Mouse (Mus musculus) lung, embryonic 15.5 days (tissue): Measurements from ENCODE around the gene Parvb. TPM values are rescaled to one million over a fixed set of nuclear protein-coding genes. Genes with fewer than 3 reads are reported as not detected.

Experiments
- ATAC-seq: fragments of 200-750 bp; cut with Nextera tagmentation; 2 replicates; pipeline ENCODE4 v1.8.0; 2017; ENCODE audit warnings: moderate number of reproducible peaks, borderline replicate concordance; ENCODE audit not compliant: low FRiP score, low TSS enrichment; ENCODE audit errors: extremely low read depth
- H3K27ac ChIP-seq: fragments of 300-500 bp; sonication (generic); 2 replicates; pipeline ENCODE4 v1.5.1; 2015; ENCODE audit warnings: moderate library complexity, mild to moderate bottlenecking, inconsistent platforms
- H3K27me3 ChIP-seq: fragments of 300-500 bp; sonication (generic); 2 replicates; pipeline ENCODE4 v1.6.1; 2015; ENCODE audit warnings: inconsistent platforms
- H3K36me3 ChIP-seq: fragments of 300-500 bp; sonication (generic); 2 replicates; pipeline ENCODE4 v1.6.1; 2015; ENCODE audit warnings: inconsistent platforms
- H3K4me1 ChIP-seq: fragments of 300-500 bp; sonication (generic); 2 replicates; pipeline ENCODE4 v1.6.1; 2015; ENCODE audit warnings: inconsistent platforms
- H3K4me2 ChIP-seq: fragments of 300-500 bp; sonication (generic); 2 replicates; pipeline ENCODE4 v1.6.1; 2015; ENCODE audit warnings: inconsistent platforms, mild to moderate bottlenecking, moderate library complexity
- H3K4me3 ChIP-seq: fragments of 300-500 bp; sonication (generic); 2 replicates; pipeline ENCODE4 v1.5.1; 2015; ENCODE audit warnings: mild to moderate bottlenecking, inconsistent platforms
- H3K9ac ChIP-seq: fragments of 300-500 bp; sonication (generic); 2 replicates; pipeline ENCODE4 v1.6.1; 2015; ENCODE audit warnings: inconsistent platforms
- H3K9me3 ChIP-seq: fragments of 300-500 bp; sonication (generic); 2 replicates; pipeline ENCODE4 v1.6.1; 2016; ENCODE audit warnings: inconsistent platforms
- WGBS: fragments of 180-500 bp; shearing (Covaris S2); methylation state at CpG from one replicate; pipeline ENCODE4 v1.1.7; 2015; 5-methylcytosine and 5-hydroxymethylcytosine counted together
- polyA plus RNA-seq: library from polyadenylated mRNA; unstranded; fragments of >200 nt; fragmentation: Nextera tagmentation; extraction: Ambion mirVana; gene quantifications from 2 replicates; pipeline ENCODE4 v1.2.1, GENCODE M21; 2015

Parvb gene
- polyA plus RNA-seq, 1 experiment from 2014 or later: 4.6 TPM

- Histone ChIP-seq H3K4me2 (no peak overlapping the region), H3K9me3 (no peaks in the 10 kb centered on the region), H3K27ac (no peak overlapping the region), H3K27me3 (no peaks in the 10 kb centered on the region), H3K36me3 (no peaks in the 10 kb centered on the region), H3K4me3 (no peak overlapping the region), H3K4me1 (peaks cover 17% of the 10 kb centered on the region), H3K9ac (no peak overlapping the region)
- ATAC-seq: no peak
- 91% methylated on average over 4 of the region's 4 CpGs for WGBS
Measured at GRCm38 (mm10) chr15:84348769-84349168, 116.9 kb downstream of the Parvb start.

- Histone ChIP-seq H3K4me2 (no peak overlapping the region), H3K9me3 (no peaks in the 10 kb centered on the region), H3K4me3 (no peak overlapping the region), H3K27me3 (no peaks in the 10 kb centered on the region), H3K36me3 (no peaks in the 10 kb centered on the region), H3K9ac (no peak overlapping the region), H3K4me1 (peaks cover 17% of the 10 kb centered on the region), H3K27ac (no peak overlapping the region)
- no peak for ATAC-seq
- 36% methylated on average over 14 of the region's 14 CpGs for WGBS
Measured at GRCm38 (mm10) chr15:84349915-84350738, 118.3 kb downstream of the Parvb start.

DNA sequence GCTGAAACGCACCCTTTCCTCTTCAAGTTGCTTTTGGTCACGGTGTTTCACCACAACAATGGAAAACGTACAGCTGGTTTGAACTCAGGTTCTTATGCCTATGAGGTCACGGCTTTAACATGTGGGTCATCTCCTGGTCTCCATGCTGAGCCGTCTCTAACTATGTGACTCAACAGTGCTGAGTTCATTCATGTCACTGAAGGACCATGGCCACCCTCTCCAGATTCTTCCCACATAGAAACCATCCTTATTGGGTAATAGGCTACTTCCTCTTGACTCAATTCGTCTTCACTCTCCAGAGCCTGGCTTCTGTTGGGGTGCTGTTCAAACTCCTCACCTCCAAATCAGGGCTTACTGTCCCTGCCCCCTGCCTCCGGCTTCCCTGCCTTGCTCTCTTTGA, 119.5 kb downstream of the Parvb start:
- Histone ChIP-seq H3K4me3 (no peak overlapping the region), H3K4me1 (peaks cover 17% of the 10 kb centered on the region), H3K9me3 (no peaks in the 10 kb centered on the region), H3K4me2 (no peak overlapping the region), H3K27me3 (no peaks in the 10 kb centered on the region), H3K9ac (no peak overlapping the region), H3K36me3 (no peaks in the 10 kb centered on the region), H3K27ac (peak overlapping the region; percentile 56)
- 75% methylated on average over 7 of the region's 7 CpGs for WGBS
- no peak for ATAC-seq

GRCm38 (mm10) chr15:84351915-84352844, 120.3 kb downstream of the Parvb start:
- no peak overlapping the region for H3K4me2 ChIP-seq
- no peaks in the 10 kb centered on the region for H3K27me3 ChIP-seq
- peak overlapping the region; percentile 56 for H3K27ac ChIP-seq
- 40% methylated on average over 21 of the region's 21 CpGs for WGBS
- no peak overlapping the region for H3K9ac ChIP-seq
- H3K36me3 ChIP-seq: no peaks in the 10 kb centered on the region
- no peaks in the 10 kb centered on the region for H3K9me3 ChIP-seq
- H3K4me3 ChIP-seq: no peak overlapping the region
- ATAC-seq: peak; percentile 70
- peaks cover 17% of the 10 kb centered on the region for H3K4me1 ChIP-seq

DNA sequence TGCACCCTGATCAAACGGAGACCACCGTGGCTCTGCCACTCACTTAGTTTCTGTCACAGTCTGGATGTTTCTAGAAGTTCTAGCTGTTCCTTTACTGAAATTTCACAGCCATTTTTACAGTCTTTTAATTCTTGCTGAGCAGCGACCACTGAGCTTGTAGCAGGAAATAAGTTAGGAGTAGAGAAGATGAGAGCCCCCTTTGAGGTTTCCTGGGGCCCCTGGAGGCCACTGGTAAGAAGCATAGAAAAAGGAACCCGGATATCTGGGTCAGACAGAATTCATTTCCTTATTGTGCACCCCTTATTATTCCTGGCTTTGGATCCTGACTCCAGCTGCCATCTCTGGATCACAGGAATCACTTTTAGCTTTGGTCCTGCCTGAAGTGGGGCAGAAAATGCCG, 123.2 kb downstream of the Parvb start:
- Histone ChIP-seq H3K9ac (no peak overlapping the region), H3K4me3 (no peak overlapping the region), H3K4me2 (no peak overlapping the region), H3K27ac (no peak overlapping the region), H3K9me3 (no peaks in the 10 kb centered on the region), H3K36me3 (no peaks in the 10 kb centered on the region), H3K4me1 (peaks cover 17% of the 10 kb centered on the region), H3K27me3 (no peaks in the 10 kb centered on the region)
- WGBS: 64% methylated on average over 5 of the region's 5 CpGs
- ATAC-seq: no peak

DNA sequence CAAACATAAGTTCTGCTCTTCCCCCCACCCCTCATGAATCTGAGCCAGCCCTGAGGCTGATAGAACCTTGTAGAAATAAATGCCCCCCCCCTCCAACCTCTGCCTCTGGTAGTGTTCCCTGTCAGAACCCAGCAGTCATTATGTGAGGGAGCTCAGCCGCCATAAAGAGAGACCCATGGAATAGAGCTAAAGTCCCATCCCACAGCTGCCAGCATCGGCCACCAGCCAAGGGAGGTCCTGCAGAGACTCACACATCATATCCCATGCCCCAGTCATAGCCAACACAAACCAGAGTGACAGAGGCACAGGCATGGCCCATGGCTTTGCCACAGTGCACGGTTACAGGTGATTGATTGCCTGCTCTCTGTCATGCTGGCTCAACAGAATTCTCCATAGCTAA, 132.9 kb downstream of the Parvb start:
- no peak for ATAC-seq
- Histone ChIP-seq H3K36me3 (no peaks in the 10 kb centered on the region), H3K27me3 (no peaks in the 10 kb centered on the region), H3K4me2 (no peak overlapping the region), H3K27ac (no peak overlapping the region), H3K4me1 (peaks cover 7% of the 10 kb centered on the region; the same call in 1 of the 2 replicates), H3K9me3 (no peaks in the 10 kb centered on the region), H3K4me3 (no peak overlapping the region), H3K9ac (no peak overlapping the region)
- WGBS: 68% methylated on average over 3 of the region's 3 CpGs

Other genes starting within 250 kb of the Parvb start
- gene Efcab6, start 166.7 kb upstream of the Parvb start, polyA plus RNA-seq: 0.29 and 0.46 TPM in 2 replicates
- 0.82 and 1.1 TPM in 2 replicates for gene Sult4a1, start 126.3 kb upstream of the Parvb start, polyA plus RNA-seq
- not detected in 2 replicates for gene Pnpla5, start 108.9 kb upstream of the Parvb start, polyA plus RNA-seq
- gene Pnpla3, start 64.2 kb upstream of the Parvb start, polyA plus RNA-seq: 0.16 and 0.30 TPM in 2 replicates
- 108 and 111 TPM in 2 replicates for gene Samm50, start 39.8 kb upstream of the Parvb start, polyA plus RNA-seq
- gene Parvg, start 92.0 kb downstream of the Parvb start, polyA plus RNA-seq: 2.9 and 5.4 TPM in 2 replicates
- 1.1 and 1.3 TPM in 2 replicates for gene Shisal1, start 215.1 kb downstream of the Parvb start, polyA plus RNA-seq